Mouse (Mus musculus): ENCODE measurements around the gene Dvl2.
"Not testable (repeated sequence)": the region's sequence is repeated elsewhere in the genome, so short reads cannot be mapped to it uniquely, and the experiment has no call there.

Dvl2 gene

GRCm38 (mm10) chr11:70010961-70011360, 10.6 kb downstream of the Dvl2 start:
- no peak for DNase-seq

GRCm38 (mm10) chr11:70012931-70013330, 12.5 kb downstream of the Dvl2 start:
- no peak for DNase-seq

GRCm38 (mm10) chr11:70013408-70013807, 13.0 kb downstream of the Dvl2 start:
- DNase-seq = no peak

GRCm38 (mm10) chr11:70014051-70014450, 13.7 kb downstream of the Dvl2 start:
- DNase-seq = no peak

- peak; percentile 93 for DNase-seq
These were observed 14.6 kb downstream of the Dvl2 start, which contains the start of gene Acadvl for GRCm38 (mm10) chr11:70014880-70015558. Gene Acadvl, minus strand, starts transcription at chr11:70015411.

- no peak for DNase-seq
These were observed 15.3 kb downstream of the Dvl2 start for GRCm38 (mm10) chr11:70015677-70016076.

GRCm38 (mm10) chr11:70016177-70016576, 15.8 kb downstream of the Dvl2 start:
- DNase-seq = not testable (repeated sequence)

GRCm38 (mm10) chr11:70016669-70017068, 16.3 kb downstream of the Dvl2 start, which contains the start of gene Dlg4:
Gene Dlg4, plus strand, starts transcription at chr11:70016942.
- no peak for DNase-seq

- DNase-seq = no peak
These were observed 16.9 kb downstream of the Dvl2 start for GRCm38 (mm10) chr11:70017199-70017767.

GRCm38 (mm10) chr11:70018131-70018990, 18.0 kb downstream of the Dvl2 start:
- DNase-seq = peak; percentile 58

GRCm38 (mm10) chr11:70019495-70020021, 19.2 kb downstream of the Dvl2 start:
- DNase-seq = no peak

- peak; percentile 26 for DNase-seq
These were observed 19.7 kb downstream of the Dvl2 start for GRCm38 (mm10) chr11:70020022-70020631.

GRCm38 (mm10) chr11:70020731-70021263, 20.4 kb downstream of the Dvl2 start:
- peak; percentile 76 for DNase-seq

- peak; percentile 98 for DNase-seq
These were observed 21.1 kb downstream of the Dvl2 start for GRCm38 (mm10) chr11:70021264-70022132.

- peak; percentile 37 for DNase-seq
These were observed 23.2 kb downstream of the Dvl2 start for GRCm38 (mm10) chr11:70023481-70024150.

GRCm38 (mm10) chr11:70024151-70024514, 23.7 kb downstream of the Dvl2 start:
- DNase-seq = no peak

- peak; percentile 54 for DNase-seq
These were observed 26.3 kb downstream of the Dvl2 start for GRCm38 (mm10) chr11:70026689-70027088.

GRCm38 (mm10) chr11:70027397-70027796, 27.0 kb downstream of the Dvl2 start:
- DNase-seq = no peak

- DNase-seq = no peak
These were observed 28.2 kb downstream of the Dvl2 start for GRCm38 (mm10) chr11:70028401-70029129.

- peak; percentile 77 for DNase-seq
These were observed 28.9 kb downstream of the Dvl2 start for GRCm38 (mm10) chr11:70029130-70029801.
